Mouse (Mus musculus) hindlimb bud, embryonic 11.5 days (tissue): Measurements from ENCODE around the gene Chrm2.

Source experiments
- DNase-seq: peaks from one replicate; pipeline ENCODE4 v3.0.0-alpha.2; 2012; ENCODE audit warnings: low read depth, low spot score; ENCODE audit errors: extremely low spot score

Gene Chrm2

GRCm38 (mm10) chr6:36516508-36516907, 128.6 kb downstream of the Chrm2 start:
- no peak for DNase-seq

DNA sequence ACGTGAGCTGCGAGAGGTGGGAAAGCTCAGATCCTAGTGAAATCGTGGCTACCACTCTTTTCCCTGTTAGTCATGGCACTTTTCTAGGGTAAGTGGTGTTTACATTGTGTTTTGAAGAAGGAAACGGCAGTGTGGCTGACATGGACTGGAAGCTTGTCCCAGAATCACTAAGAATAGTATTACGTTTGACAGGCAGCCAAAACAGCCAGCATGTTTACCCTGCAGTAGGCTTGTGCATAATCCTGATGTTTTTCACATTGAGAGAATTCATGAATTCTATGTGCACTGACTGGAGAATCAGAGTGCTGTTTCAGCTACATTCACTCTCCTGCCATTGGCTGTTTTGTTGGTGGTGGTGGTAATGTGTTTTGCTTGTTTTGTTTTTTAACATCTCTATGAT, 129.4 kb downstream of the Chrm2 start:
- no peak for DNase-seq

DNA sequence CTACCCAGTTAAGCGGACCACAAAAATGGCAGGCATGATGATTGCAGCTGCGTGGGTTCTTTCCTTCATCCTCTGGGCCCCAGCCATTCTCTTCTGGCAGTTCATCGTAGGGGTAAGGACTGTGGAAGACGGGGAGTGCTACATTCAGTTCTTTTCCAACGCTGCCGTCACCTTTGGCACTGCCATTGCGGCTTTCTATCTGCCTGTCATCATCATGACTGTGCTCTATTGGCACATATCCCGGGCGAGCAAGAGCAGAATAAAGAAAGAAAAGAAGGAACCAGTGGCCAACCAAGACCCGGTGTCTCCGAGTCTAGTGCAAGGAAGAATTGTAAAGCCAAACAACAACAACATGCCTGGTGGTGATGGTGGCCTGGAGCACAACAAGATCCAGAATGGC, 135.7 kb downstream of the Chrm2 start:
- no peak for DNase-seq

GRCm38 (mm10) chr6:36528509-36528908, 140.6 kb downstream of the Chrm2 start:
- no peak for DNase-seq

DNA sequence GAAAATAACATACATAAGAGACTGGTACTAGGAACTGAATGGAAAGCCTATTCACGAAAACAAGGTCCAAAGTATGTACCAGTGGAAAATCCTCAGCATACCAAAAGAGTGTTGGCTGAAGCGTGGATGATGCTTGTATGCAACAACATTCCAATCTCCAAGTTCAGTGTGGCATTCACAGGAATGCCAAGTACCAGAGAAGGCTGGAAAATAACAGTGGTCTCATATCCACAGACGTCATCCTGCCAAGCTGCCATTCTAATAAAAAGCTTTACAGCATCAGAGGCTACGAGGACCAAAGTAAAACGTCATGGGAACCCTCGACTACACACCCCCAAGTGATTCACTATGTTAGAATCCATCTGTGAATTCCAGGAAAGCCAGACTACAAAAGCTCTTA, 153.4 kb downstream of the Chrm2 start:
- no peak for DNase-seq

- DNase-seq, result no peak
Measured at GRCm38 (mm10) chr6:36566886-36567285, 179.0 kb downstream of the Chrm2 start.
